Mouse (Mus musculus): ENCODE measurements around the gene Dnmt1. TPM values are rescaled to one million over a fixed set of nuclear protein-coding genes. Genes with fewer than 3 reads are reported as not detected.

Dnmt1 gene
- polyA plus RNA-seq, 1 experiment from 2014 or later, result 17.9 TPM

- Histone ChIP-seq H3K4me3 (ENCODE audit: low read depth, low read length) (no peak overlapping the region), H3K27ac (replicated peaks) (no peak overlapping the region), H3K4me1 (replicated peaks; ENCODE audit: control insufficient read depth, insufficient read depth) (0 out of 2 replicates have a peak, but pooled peaks cover under 1% of the 10 kb centered on the region), H3K27me3 (ENCODE audit: control insufficient read depth, insufficient read depth, low read length) (no peaks in the 10 kb centered on the region), H3K36me3 (ENCODE audit: control insufficient read depth, insufficient read depth, low read length) (no peaks in the 10 kb centered on the region), H3K9me3 (ENCODE audit: control insufficient read depth, low read length) (no peaks in the 10 kb centered on the region), H3K9ac (ENCODE audit: low read length) (no peak overlapping the region), H3K4me2 (replicated peaks; ENCODE audit: low read depth) (no peak overlapping the region)
- no peak for DNase-seq (ENCODE audit: low spot score)
- WGBS, result 82% methylated on average over 7 of the region's 7 CpGs
- TF ChIP-seq EP300 (optimal IDR thresholded peaks at IDR 0.05) (no peak), CTCF (IDR thresholded peaks at IDR 0.05; ENCODE audit: low read depth) (no peak)
- no peak for ATAC-seq (ENCODE audit: low FRiP score, low TSS enrichment)
These were observed 20.1 kb upstream of the Dnmt1 start for GRCm38 (mm10) chr9:20979769-20980168.

GRCm38 (mm10) chr9:20979181-20979580, 19.5 kb upstream of the Dnmt1 start:
- 51% methylated on average over 5 of the region's 5 CpGs for WGBS
- H3K27ac ChIP-seq (replicated peaks), result peak overlapping the region; percentile 56
- DNase-seq (ENCODE audit: low spot score), result no peak

GRCm38 (mm10) chr9:20978409-20979095, 18.9 kb upstream of the Dnmt1 start:
- TF ChIP-seq CTCF (IDR thresholded peaks at IDR 0.05; ENCODE audit: low read depth), result no peak
- no peak for TF ChIP-seq EP300 (optimal IDR thresholded peaks at IDR 0.05)
- WGBS, result 50% methylated on average over 10 of the region's 10 CpGs
- Histone ChIP-seq H3K4me2 (replicated peaks; ENCODE audit: low read depth) (no peak overlapping the region), H3K9ac (ENCODE audit: low read length) (peak overlapping the region; percentile 31; the same call in 1 of the 2 replicates), H3K4me1 (replicated peaks; ENCODE audit: control insufficient read depth, insufficient read depth) (peaks cover 7% of the 10 kb centered on the region; the same call in 1 of the 2 replicates), H3K4me3 (ENCODE audit: low read depth, low read length) (no peak overlapping the region), H3K27ac (replicated peaks) (peak overlapping the region; percentile 74), H3K36me3 (ENCODE audit: control insufficient read depth, insufficient read depth, low read length) (no peaks in the 10 kb centered on the region), H3K9me3 (ENCODE audit: control insufficient read depth, low read length) (no peaks in the 10 kb centered on the region), H3K27me3 (ENCODE audit: control insufficient read depth, insufficient read depth, low read length) (no peaks in the 10 kb centered on the region)
- no peak for DNase-seq (ENCODE audit: low spot score)
- no peak for ATAC-seq (ENCODE audit: low FRiP score, low TSS enrichment)

More at GRCm38 (mm10) chr9:20979181-20979580, 19.5 kb upstream of the Dnmt1 start:
- Histone ChIP-seq H3K9ac (ENCODE audit: low read length) (peak overlapping the region; percentile 31; the same call in 1 of the 2 replicates), H3K4me1 (replicated peaks; ENCODE audit: control insufficient read depth, insufficient read depth) (0 out of 2 replicates have a peak, but pooled peaks cover 2% of the 10 kb centered on the region), H3K36me3 (ENCODE audit: control insufficient read depth, insufficient read depth, low read length) (no peaks in the 10 kb centered on the region), H3K9me3 (ENCODE audit: control insufficient read depth, low read length) (no peaks in the 10 kb centered on the region), H3K4me3 (ENCODE audit: low read depth, low read length) (no peak overlapping the region), H3K27me3 (ENCODE audit: control insufficient read depth, insufficient read depth, low read length) (no peaks in the 10 kb centered on the region), H3K4me2 (replicated peaks; ENCODE audit: low read depth) (no peak overlapping the region)
- TF ChIP-seq EP300 (optimal IDR thresholded peaks at IDR 0.05), result no peak
- TF ChIP-seq CTCF (IDR thresholded peaks at IDR 0.05; ENCODE audit: low read depth), result no peak
- no peak for ATAC-seq (ENCODE audit: low FRiP score, low TSS enrichment)

GRCm38 (mm10) chr9:20976961-20977689, 17.4 kb upstream of the Dnmt1 start:
- Histone ChIP-seq H3K4me2 (replicated peaks; ENCODE audit: low read depth) (peak overlapping the region; percentile 89), H3K27me3 (ENCODE audit: control insufficient read depth, insufficient read depth, low read length) (no peaks in the 10 kb centered on the region), H3K9ac (ENCODE audit: low read length) (peak overlapping the region; percentile 87; the same call in 1 of the 2 replicates), H3K27ac (replicated peaks) (peak overlapping the region; percentile 95), H3K36me3 (ENCODE audit: control insufficient read depth, insufficient read depth, low read length) (no peaks in the 10 kb centered on the region), H3K4me1 (replicated peaks; ENCODE audit: control insufficient read depth, insufficient read depth) (peaks cover 11% of the 10 kb centered on the region; the same call in 1 of the 2 replicates), H3K9me3 (ENCODE audit: control insufficient read depth, low read length) (no peaks in the 10 kb centered on the region), H3K4me3 (ENCODE audit: low read depth, low read length) (peak overlapping the region; percentile 88)
- no peak for ATAC-seq (ENCODE audit: low FRiP score, low TSS enrichment)
- TF ChIP-seq CTCF (IDR thresholded peaks at IDR 0.05; ENCODE audit: low read depth), result peak; percentile 22; the same call in 1 of the 2 replicates
- no peak for TF ChIP-seq EP300 (optimal IDR thresholded peaks at IDR 0.05)
- DNase-seq (ENCODE audit: low spot score), result no peak
- WGBS, result 3% methylated on average over 4 of the region's 4 CpGs

GRCm38 (mm10) chr9:20976216-20976960, 16.7 kb upstream of the Dnmt1 start, which contains the start of gene S1pr2:
S1pr2 (minus strand) TSS chr9:20976781.
- TF ChIP-seq EP300 (optimal IDR thresholded peaks at IDR 0.05) (no peak), CTCF (IDR thresholded peaks at IDR 0.05; ENCODE audit: low read depth) (peak; percentile 13; the same call in 1 of the 2 replicates)
- Histone ChIP-seq H3K4me3 (ENCODE audit: low read depth, low read length) (peak within 1 kb of the TSS; percentile 88), H3K4me2 (replicated peaks; ENCODE audit: low read depth) (peak within 1 kb of the TSS; percentile 89), H3K27ac (replicated peaks) (peak within 1 kb of the TSS; percentile 95), H3K9ac (ENCODE audit: low read length) (peak within 1 kb of the TSS; percentile 87), H3K9me3 (ENCODE audit: control insufficient read depth, low read length) (no peaks in the 10 kb centered on the region), H3K4me1 (replicated peaks; ENCODE audit: control insufficient read depth, insufficient read depth) (peaks cover 11% of the 10 kb centered on the region; the same call in 1 of the 2 replicates), H3K36me3 (ENCODE audit: control insufficient read depth, insufficient read depth, low read length) (no peaks in the 10 kb centered on the region), H3K27me3 (ENCODE audit: control insufficient read depth, insufficient read depth, low read length) (no peaks in the 10 kb centered on the region)
- WGBS, result under 1% methylated on average over 43 of the region's 47 CpGs
- ATAC-seq (ENCODE audit: low FRiP score, low TSS enrichment), result peak; percentile 74
- peak; percentile 86 for DNase-seq (ENCODE audit: low spot score)
